Mouse (Mus musculus) megakaryocyte, embryonic 14.5 days (primary cell): ENCODE data around the gene Cc2d1a.

Experiments
- FLI1 ChIP-seq: IDR thresholded peaks from 2 replicates; pipeline ENCODE4 v1.6.1; 2012; ENCODE audit warnings: low read length, inconsistent platforms, mixed read lengths
- GATA1 ChIP-seq: IDR thresholded peaks from 3 replicates; pipeline ENCODE4 v1.6.1; 2012; ENCODE audit warnings: mixed read lengths, low read length, inconsistent platforms, borderline replicate concordance

DNA sequence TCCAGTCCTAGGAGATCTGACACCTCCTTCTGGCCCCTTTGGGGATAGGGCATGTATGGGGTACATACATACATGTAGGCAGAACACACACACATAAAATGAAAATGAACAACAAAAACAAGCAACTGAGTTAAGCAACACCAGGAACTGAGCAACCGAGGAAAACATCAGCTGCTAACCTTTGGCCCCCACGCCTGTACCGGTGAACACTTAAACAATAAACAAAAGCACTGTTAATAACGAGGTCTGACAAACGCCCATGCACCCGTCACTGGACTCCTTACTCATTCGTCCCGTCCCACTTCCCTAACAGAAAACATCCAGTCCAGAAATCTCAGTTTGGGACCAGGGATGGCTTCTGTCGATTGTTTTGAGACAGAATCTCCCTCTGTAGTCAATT, 58.5 kb downstream of the Cc2d1a start:
- TF ChIP-seq GATA1 (no peak), FLI1 (no peak)
